Mouse (Mus musculus) limb, embryonic 14.5 days (tissue): ENCODE measurements around the gene Fndc9. TPM values are rescaled to one million over a fixed set of nuclear protein-coding genes. Genes with fewer than 3 reads are reported as not detected.

Experiments
- ATAC-seq: fragments of 200-750 bp; cut with Nextera tagmentation; 2 replicates; pipeline ENCODE4 v1.8.0; 2017; ENCODE audit warnings: low read depth, moderate number of reproducible peaks, moderate TSS enrichment; ENCODE audit not compliant: low FRiP score
- DNase-seq: peaks from one replicate; pipeline ENCODE4 v3.0.0-alpha.2; 2015; ENCODE audit warnings: low spot score
- H3K27ac ChIP-seq: fragments of 300-500 bp; sonication (generic); replicated peaks from 2 replicates; pipeline ENCODE4 v1.5.1; 2014; ENCODE audit warnings: low read depth, mild to moderate bottlenecking, low read length, moderate library complexity, mixed read lengths
- H3K27me3 ChIP-seq: fragments of 300-500 bp; sonication (generic); 2 replicates; pipeline ENCODE4 v1.6.1; 2014; ENCODE audit warnings: low read length, mixed read lengths; ENCODE audit not compliant: control insufficient read depth, insufficient read depth
- H3K36me3 ChIP-seq: fragments of 300-500 bp; sonication (generic); 2 replicates; pipeline ENCODE4 v1.6.1; 2014; ENCODE audit warnings: mild to moderate bottlenecking, low read length, moderate library complexity, mixed read lengths; ENCODE audit not compliant: control insufficient read depth, insufficient read depth
- H3K4me1 ChIP-seq: fragments of 300-500 bp; sonication (generic); 2 replicates; pipeline ENCODE4 v1.6.1; 2014; ENCODE audit warnings: antibody characterized with exemption, low read length, mixed read lengths; ENCODE audit not compliant: control insufficient read depth, insufficient read depth
- H3K4me2 ChIP-seq: fragments of 300-500 bp; sonication (generic); replicated peaks from 2 replicates; pipeline ENCODE4 v1.6.1; 2014; ENCODE audit warnings: low read depth, mild to moderate bottlenecking, low read length, moderate library complexity; ENCODE audit not compliant: severe bottlenecking
- H3K4me3 ChIP-seq: fragments of 300-500 bp; sonication (generic); replicated peaks from 2 replicates; pipeline ENCODE4 v1.5.1; 2014; ENCODE audit warnings: low read length
- H3K9ac ChIP-seq: fragments of 300-500 bp; sonication (generic); 2 replicates; pipeline ENCODE4 v1.6.1; 2014; ENCODE audit warnings: mild to moderate bottlenecking, low read depth, low read length, moderate library complexity; ENCODE audit not compliant: severe bottlenecking
- H3K9me3 ChIP-seq: fragments of 300-500 bp; sonication (generic); 2 replicates; pipeline ENCODE4 v1.6.1; 2016; ENCODE audit warnings: low read length; ENCODE audit not compliant: control insufficient read depth
- POLR2A ChIP-seq: fragments of 200-500 bp; IDR thresholded peaks from 2 replicates; pipeline ENCODE4 v1.8.0; 2012; ENCODE audit warnings: inconsistent platforms, mild to moderate bottlenecking, moderate library complexity, borderline replicate concordance; ENCODE audit not compliant: insufficient read depth, insufficient read length; ENCODE audit errors: extremely low read depth
- WGBS: fragments of 180-500 bp; shearing (Covaris S2); extraction: QIAGEN DNeasy Blood & Tissue Kit; methylation state at CpG from one replicate; pipeline ENCODE4 v1.1.7; 2014; 5-methylcytosine and 5-hydroxymethylcytosine counted together
- polyA plus RNA-seq, 2 experiments: library from polyadenylated mRNA; depleted of rRNA in 1 of 2; stranded (reverse) in 1 of 2; unstranded in 1 of 2; fragments of >200 nt; fragmentation: Nextera tagmentation in 1 of 2; extraction: Ambion mirVana in 1 of 2; gene quantifications; 2 replicates each; pipeline versions ENCODE4 v1.2.1 to v1.2.3; 2012 to 2014

The Fndc9 gene
- polyA plus RNA-seq, 2 experiments, result 0.06 TPM; not detected in 1

- Histone ChIP-seq H3K27me3 (no peaks in the 10 kb centered on the region), H3K36me3 (peaks cover 7% of the 10 kb centered on the region; the same call in 1 of the 2 replicates), H3K27ac (no peak overlapping the region), H3K4me3 (no peak overlapping the region), H3K4me2 (no peak overlapping the region), H3K9me3 (no peaks in the 10 kb centered on the region; the same call in 1 of the 2 replicates), H3K9ac (no peak overlapping the region), H3K4me1 (no peaks in the 10 kb centered on the region)
- WGBS, result 77% methylated on average over 2 of the region's 2 CpGs
- no peak for TF ChIP-seq POLR2A
- ATAC-seq, result no peak
- DNase-seq, result no peak
These were observed 20.0 kb downstream of the Fndc9 start for GRCm38 (mm10) chr11:46255291-46255690.

- no peak overlapping the region for H3K4me2 ChIP-seq
- ATAC-seq (no peak), DNase-seq (no peak)
- no peak overlapping the region for H3K9ac ChIP-seq
- no peaks in the 10 kb centered on the region; the same call in 1 of the 2 replicates for H3K9me3 ChIP-seq
- WGBS, result 76% methylated on average over 4 of the region's 4 CpGs
- no peak overlapping the region for H3K27ac ChIP-seq
- H3K27me3 ChIP-seq, result no peaks in the 10 kb centered on the region
- no peak overlapping the region for H3K4me3 ChIP-seq
- H3K4me1 ChIP-seq, result no peaks in the 10 kb centered on the region
- peaks cover 15% of the 10 kb centered on the region; the same call in 1 of the 2 replicates for H3K36me3 ChIP-seq
- no peak for TF ChIP-seq POLR2A
These were observed 22.9 kb downstream of the Fndc9 start for GRCm38 (mm10) chr11:46258207-46258606.

GRCm38 (mm10) chr11:46258749-46259148 is 23.4 kb downstream of the Fndc9 start:
- ATAC-seq, result no peak
- H3K36me3 ChIP-seq, result peaks cover 15% of the 10 kb centered on the region; the same call in 1 of the 2 replicates
- H3K27me3 ChIP-seq, result no peaks in the 10 kb centered on the region
- H3K4me2 ChIP-seq, result no peak overlapping the region
- TF ChIP-seq POLR2A, result no peak
- H3K9me3 ChIP-seq, result no peaks in the 10 kb centered on the region; the same call in 1 of the 2 replicates
- H3K27ac ChIP-seq, result no peak overlapping the region
- no peak overlapping the region for H3K9ac ChIP-seq
- no peak overlapping the region for H3K4me3 ChIP-seq
- 91% methylated on average over 8 of the region's 8 CpGs for WGBS
- H3K4me1 ChIP-seq, result no peaks in the 10 kb centered on the region
- no peak for DNase-seq

GRCm38 (mm10) chr11:46262854-46263253 is 27.5 kb downstream of the Fndc9 start:
- H3K36me3 ChIP-seq, result peaks cover 9% of the 10 kb centered on the region; the same call in 1 of the 2 replicates

GRCm38 (mm10) chr11:46263291-46263690 is 28.0 kb downstream of the Fndc9 start:
- no peak overlapping the region for H3K4me2 ChIP-seq
- H3K4me1 ChIP-seq, result no peaks in the 10 kb centered on the region
- DNase-seq, result no peak
- ATAC-seq, result no peak
- TF ChIP-seq POLR2A, result no peak
- no peaks in the 10 kb centered on the region for H3K9me3 ChIP-seq
- no peak overlapping the region for H3K27ac ChIP-seq
- no peak overlapping the region for H3K9ac ChIP-seq
- WGBS, result 89% methylated on average over 11 of the region's 11 CpGs
- peaks cover 11% of the 10 kb centered on the region; the same call in 1 of the 2 replicates for H3K36me3 ChIP-seq
- no peak overlapping the region for H3K4me3 ChIP-seq
- H3K27me3 ChIP-seq, result no peaks in the 10 kb centered on the region

More at GRCm38 (mm10) chr11:46262854-46263253, 27.5 kb downstream of the Fndc9 start:
- Histone ChIP-seq H3K9me3 (no peaks in the 10 kb centered on the region), H3K4me1 (no peaks in the 10 kb centered on the region), H3K4me3 (no peak overlapping the region), H3K9ac (no peak overlapping the region), H3K4me2 (no peak overlapping the region), H3K27me3 (no peaks in the 10 kb centered on the region), H3K27ac (no peak overlapping the region)
- TF ChIP-seq POLR2A, result no peak
- ATAC-seq (no peak), DNase-seq (no peak)
- WGBS, result 72% methylated on average over 3 of the region's 3 CpGs

GRCm38 (mm10) chr11:46264584-46264983 is 29.3 kb downstream of the Fndc9 start:
- DNase-seq (no peak), ATAC-seq (no peak)
- H3K36me3 ChIP-seq, result peaks cover 13% of the 10 kb centered on the region; the same call in 1 of the 2 replicates
- no peaks in the 10 kb centered on the region for H3K4me1 ChIP-seq
- no peak overlapping the region for H3K4me2 ChIP-seq
- H3K4me3 ChIP-seq, result no peak overlapping the region
- H3K9ac ChIP-seq, result no peak overlapping the region
- no peak for TF ChIP-seq POLR2A
- 0 out of 2 replicates have a peak overlapping the region, but pooled peaks have one; percentile 8 for H3K27ac ChIP-seq
- no peaks in the 10 kb centered on the region for H3K27me3 ChIP-seq
- no peaks in the 10 kb centered on the region for H3K9me3 ChIP-seq
- WGBS, result 86% methylated on average over 3 of the region's 3 CpGs
